Comparison of ENCODE assay signal across 8 mouse cellular contexts in genomic region chr5:143465156-143466085, GRCm38 (mm10). TPM values are rescaled to one million over a fixed set of nuclear protein-coding genes. Genes with fewer than 3 reads are reported as not detected.
DNase-seq lines count a peak whose midpoint lies in the region; ATAC-seq and TF ChIP-seq lines count a peak whose summit lies in the region.

No protein-coding gene starts in this region.

- WGBS in limb, embryonic 15.5 days, result 34% methylated on average over 23 of the region's 23 CpGs
- WGBS in olfactory bulb, adult 2 months, result 33% methylated on average over 23 of the region's 23 CpGs

- H3K27me3 ChIP-seq in limb, embryonic 15.5 days, result no peaks in the 10 kb centered on the region

- no peak overlapping the region for H3K27ac ChIP-seq in limb, embryonic 15.5 days
- H3K27ac ChIP-seq in olfactory bulb, adult 2 months (ENCODE audit: insufficient read depth, low read depth, low read length), result peak overlapping the region; percentile 49; the same call in 1 of the 2 replicates

- peak; percentile 82 for ATAC-seq in erythroid progenitor cell, adult 5-6 weeks (replicated peaks; ENCODE audit: low FRiP score, poor library complexity, severe bottlenecking)
- no peak for ATAC-seq in limb, embryonic 15.5 days (ENCODE audit: insufficient number of reproducible peaks, low FRiP score, low TSS enrichment, low read depth)

- no peaks in the 10 kb centered on the region for H3K9me3 ChIP-seq in limb, embryonic 15.5 days

- peaks cover 13% of the 10 kb centered on the region for H3K4me1 ChIP-seq in limb, embryonic 15.5 days
- peaks cover 7% of the 10 kb centered on the region for H3K4me1 ChIP-seq in olfactory bulb, adult 2 months (ENCODE audit: control insufficient read depth, insufficient read depth, low read length)

- H3K4me2 ChIP-seq in limb, embryonic 15.5 days, result peak overlapping the region; percentile 83

- TF ChIP-seq CTCF in olfactory bulb, adult 2 months (IDR thresholded peaks at IDR 0.05; ENCODE audit: insufficient read depth, low read depth, low read length), result no peak

- peak overlapping the region; percentile 54 for H3K9ac ChIP-seq in limb, embryonic 15.5 days

- H3K4me3 ChIP-seq in limb, embryonic 15.5 days, result peak overlapping the region; percentile 74
- H3K4me3 ChIP-seq in olfactory bulb, adult 2 months (ENCODE audit: insufficient read depth, low read depth, low read length), result peak overlapping the region; percentile 86

- TF ChIP-seq POLR2A in olfactory bulb, adult 2 months (IDR thresholded peaks at IDR 0.05; ENCODE audit: insufficient read depth, low read depth, low read length), result no peak

- 0 out of 2 replicates have a peak, but pooled peaks cover 3% of the 10 kb centered on the region for H3K36me3 ChIP-seq in limb, embryonic 15.5 days

- DNase-seq in cerebellum, adult 9-10 months, result peak; percentile 22
- DNase-seq in cerebellum, adult 18-20 months, result no peak
- DNase-seq in A20 (ENCODE audit: low read depth, low spot score), result peak; percentile 56
- DNase-seq in T-cell, adult 2 months (ENCODE audit: low spot score), result no peak
- no peak for DNase-seq in B cell, adult 2 months

RNA-seq across cellular contexts. Expression of gene Daglb, which starts 1.0 kb away (rescaled TPM):
- total RNA-seq in erythroid progenitor cell, adult 5-6 weeks (2015; ENCODE audit: low replicate concordance), result 14.1 and 22.2 TPM in 2 replicates
- total RNA-seq in erythroid progenitor cell, adult 5-6 weeks (2017; ENCODE audit: low replicate concordance), result 14.1 and 16.0 TPM in 2 replicates
- polyA plus RNA-seq in limb, embryonic 15.5 days (2015; fragmentation: Nextera tagmentation; extraction: Ambion mirVana), result 9.9 and 10.8 TPM in 2 replicates
- not detected in 2 replicates for polyA plus RNA-seq in olfactory bulb, adult 2 months (2012; ENCODE audit: insufficient read depth, insufficient read length, low replicate concordance, missing spikeins)

Comparison
In these comparisons a context has a peak if more than half of its experiments do, and no peak if none do; other contexts are left out.
1. DNase-seq: peak in cerebellum, adult 9-10 months (single experiment) and A20 (single experiment); none in cerebellum, adult 18-20 months (0 of 2), T-cell, adult 2 months (single experiment) and B cell, adult 2 months (0 of 2).